8 mouse cellular contexts compared by ENCODE assay signal in the genomic region with DNA sequence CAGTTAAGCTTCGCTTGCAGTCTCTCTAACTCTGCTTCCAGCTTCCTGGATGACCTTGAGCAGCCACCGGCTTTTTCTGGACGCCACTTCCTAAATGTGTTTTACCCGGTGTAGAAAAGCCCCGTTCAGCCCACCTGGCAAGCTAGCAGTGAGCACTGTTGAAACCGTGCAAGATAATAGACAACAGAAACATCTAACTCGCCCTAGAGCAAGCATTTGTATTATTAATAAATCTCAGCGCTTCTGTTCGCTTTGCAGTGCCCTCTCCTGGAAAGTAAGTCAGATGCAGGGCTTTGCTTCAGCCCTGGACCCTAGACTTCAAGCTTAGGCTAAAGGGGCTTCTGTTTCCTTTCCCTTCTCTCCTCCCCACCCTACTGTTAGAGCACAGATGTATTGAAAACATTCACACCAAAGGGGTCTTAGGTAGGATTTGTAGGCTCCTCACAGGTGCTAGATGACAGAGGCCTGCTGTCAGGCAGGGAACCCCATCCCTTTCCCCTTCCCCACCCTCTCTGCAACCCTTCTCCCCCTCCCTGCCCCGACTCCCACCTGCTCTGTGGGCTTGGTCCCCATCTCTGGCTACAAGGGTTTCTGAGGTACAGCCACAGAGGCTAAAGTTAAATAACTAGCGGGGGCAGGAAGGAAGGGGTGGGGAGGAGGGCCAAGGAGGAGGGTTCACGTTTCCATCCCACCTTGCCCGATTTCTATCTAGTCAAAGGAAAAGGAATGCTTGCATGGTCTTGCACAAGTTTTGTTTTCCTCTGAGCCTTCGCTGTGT. TPM values are rescaled to one million over a fixed set of nuclear protein-coding genes. Genes with fewer than 3 reads are reported as not detected.
DNase-seq lines count a peak whose midpoint lies in the region; ATAC-seq and TF ChIP-seq lines count a peak whose summit lies in the region.

A gene (minus strand): TSS at position 593 of the 778 bp plus-strand sequence.

- no peaks in the 10 kb centered on the region for H3K36me3 ChIP-seq in kidney, adult 2 months (ENCODE audit: control insufficient read depth, insufficient read depth, low read length)
- H3K36me3 ChIP-seq in heart, embryonic 16.5 days (ENCODE audit: control insufficient read depth, insufficient read depth), result no peaks in the 10 kb centered on the region

- 28% methylated on average over 14 of the region's 14 CpGs for WGBS in kidney, adult 2 months
- WGBS in heart, embryonic 16.5 days, result 24% methylated on average over 14 of the region's 14 CpGs

- H3K9ac ChIP-seq in heart, embryonic 16.5 days (ENCODE audit: low read length), result peak within 1 kb of the TSS; percentile 72

- no peak for ATAC-seq in heart, embryonic 16.5 days (replicated peaks; ENCODE audit: extremely low read depth, insufficient read depth, low FRiP score)

- H3K27ac ChIP-seq in kidney, adult 2 months (ENCODE audit: insufficient read depth, low read depth, low read length), result no peak within 1 kb of the TSS
- no peak within 1 kb of the TSS for H3K27ac ChIP-seq in heart, embryonic 16.5 days (ENCODE audit: low read length)

- no peak for TF ChIP-seq POLR2A in kidney, adult 2 months (IDR thresholded peaks at IDR 0.05; ENCODE audit: low read depth, low read length)
- no peak for TF ChIP-seq POLR2A in brain, embryonic 14.5 days (IDR thresholded peaks at IDR 0.05; ENCODE audit: borderline replicate concordance, extremely low read depth, insufficient read depth, insufficient read length, poor library complexity, severe bottlenecking)

- peak within 1 kb of the TSS; percentile 83 for H3K4me2 ChIP-seq in heart, embryonic 16.5 days (ENCODE audit: low read depth, low read length)

- no peaks in the 10 kb centered on the region for H3K9me3 ChIP-seq in heart, embryonic 16.5 days (replicated peaks; ENCODE audit: control insufficient read depth, low read length)

- peak within 1 kb of the TSS; percentile 51 for H3K4me3 ChIP-seq in kidney, adult 2 months (ENCODE audit: insufficient read depth, low read depth, low read length)
- H3K4me3 ChIP-seq in heart, embryonic 16.5 days (ENCODE audit: low read length), result peak within 1 kb of the TSS; percentile 45

- H3K27me3 ChIP-seq in kidney, adult 2 months (replicated peaks; ENCODE audit: control insufficient read depth, insufficient read depth, low read length), result no peaks in the 10 kb centered on the region
- peaks cover 12% of the 10 kb centered on the region for H3K27me3 ChIP-seq in heart, embryonic 16.5 days (ENCODE audit: control insufficient read depth, insufficient read depth, low read length)

- DNase-seq in kidney, adult 2 months, result no peak
- no peak for DNase-seq in kidney, adult 9 months
- peak; percentile 68 for DNase-seq in brain, embryonic 14.5 days (ENCODE audit: low read depth)
- peak; percentile 51 for DNase-seq in lung, postnatal 10 days
- DNase-seq in adipocyte (ENCODE audit: low spot score), result no peak
- no peak for DNase-seq in urinary bladder, postnatal 25 days (ENCODE audit: low spot score)
- no peak for DNase-seq in spleen, postnatal 36 days (ENCODE audit: low spot score in 2 of 2)

- peak; percentile 42 for TF ChIP-seq CTCF in kidney, adult 2 months (conservative IDR thresholded peaks at IDR 0.05; ENCODE audit: insufficient read depth, insufficient read length, low read depth, low read length)
- peak; percentile 53; the same call in 1 of the 2 replicates for TF ChIP-seq CTCF in brain, embryonic 14.5 days (IDR thresholded peaks at IDR 0.05; ENCODE audit: borderline replicate concordance, extremely low read depth, insufficient read depth, insufficient read length)

- peaks cover 22% of the 10 kb centered on the region; the same call in 1 of the 2 replicates for H3K4me1 ChIP-seq in kidney, adult 2 months (ENCODE audit: control insufficient read depth, insufficient read depth, low read length)
- H3K4me1 ChIP-seq in heart, embryonic 16.5 days (ENCODE audit: control insufficient read depth, insufficient read depth, low read length), result peaks cover 42% of the 10 kb centered on the region

RNA-seq across cellular contexts. Expression of the gene that starts here (rescaled TPM):
- 0.33 and 0.34 TPM in 2 replicates for polyA plus RNA-seq in kidney, adult 2 months (2012; rRNA removed)
- polyA plus RNA-seq in brain, embryonic 14.5 days (2012; rRNA removed), result 0.19 and 0.20 TPM in 2 replicates
- polyA plus RNA-seq in heart, embryonic 16.5 days (2015; fragmentation: Nextera tagmentation; extraction: Ambion mirVana), result 0.16 and 0.60 TPM in 2 replicates

Comparison
In these comparisons a context has a peak if more than half of its experiments do, and no peak if none do; other contexts are left out.
1. Peak in DNase-seq in brain, embryonic 14.5 days; RNA of the gene not detected or under 1 TPM.